Mouse (Mus musculus) layer of hippocampus, postnatal 25 days (tissue): ENCODE measurements at regions not wholly inside any gene's neighbourhood (a gene's known extent, or its start where the extent isn't known, plus 50 kb on each side); places are given as distances from the start of the nearest gene placed in this dataset.
"Not testable (repeated sequence)": the region's sequence is repeated elsewhere in the genome, so short reads cannot be mapped to it uniquely, and the experiment has no call there.

Experiments used
- DNase-seq, 2 experiments: peaks; one replicate each; pipeline ENCODE4 v3.0.0; 2022; ENCODE audit warnings: mixed read lengths in 2 of 2, low spot score in 1 of 2; ENCODE audit errors: extremely low spot score in 1 of 2

DNA sequence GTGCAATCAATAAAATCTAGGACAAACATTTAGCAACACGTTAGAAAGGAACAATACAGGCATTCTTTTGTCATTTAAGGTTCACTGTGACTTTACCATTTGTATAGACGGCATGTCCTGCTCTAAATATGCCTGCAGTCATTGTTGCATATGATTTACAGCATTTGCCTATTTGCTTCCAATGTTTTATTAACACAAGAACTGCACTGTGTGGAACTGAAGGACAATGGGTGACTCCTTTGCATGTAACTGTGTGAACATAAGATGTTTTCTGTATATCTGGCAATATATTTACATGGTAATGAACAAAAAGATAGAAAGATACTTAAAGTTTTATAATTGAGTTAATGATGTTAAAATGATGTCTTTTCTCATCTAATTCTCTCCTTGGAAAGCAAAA lies 57.1 kb downstream of the Pou4f1 start:
- DNase-seq = no peak

DNA sequence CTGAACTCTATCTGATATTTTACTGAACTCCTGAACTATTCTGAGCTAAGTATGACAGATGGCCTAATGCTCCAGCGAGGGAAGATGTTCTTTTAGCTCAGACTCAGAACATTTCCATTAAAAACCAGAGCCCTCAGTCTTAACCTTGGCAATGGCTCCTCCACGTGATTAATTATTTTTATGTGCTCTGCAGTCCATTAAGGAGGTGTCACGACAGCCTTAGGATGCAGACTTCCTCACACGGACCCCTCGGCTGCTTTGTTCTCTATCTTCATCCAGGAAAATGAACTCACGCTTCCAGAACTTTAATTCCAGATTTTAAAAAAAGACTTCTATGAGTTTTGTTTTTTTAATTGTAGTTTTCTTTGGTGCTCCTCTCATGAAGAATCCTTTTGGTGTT lies 57.5 kb downstream of the Pou4f1 start:
- no peak for DNase-seq

DNA sequence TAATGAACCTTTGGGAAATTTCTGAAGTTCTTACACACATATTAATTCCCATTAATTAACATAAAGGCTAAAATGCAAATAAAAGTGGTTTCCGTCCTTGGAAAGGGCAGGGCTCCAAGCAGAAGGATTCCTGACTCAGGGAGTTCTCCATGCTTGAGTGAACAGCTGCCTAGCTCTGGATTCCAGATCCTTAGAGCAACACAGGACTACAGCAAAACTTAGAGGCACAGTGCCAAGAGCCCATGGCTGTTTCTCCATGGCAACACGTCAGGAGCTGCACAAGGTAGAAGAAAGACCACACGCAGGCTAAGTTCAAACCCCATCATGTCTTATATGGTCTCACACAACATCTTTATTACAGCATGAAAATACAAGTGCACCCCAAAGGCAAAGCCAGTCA lies 61.7 kb downstream of the Pou4f1 start:
- no peak for DNase-seq

DNA sequence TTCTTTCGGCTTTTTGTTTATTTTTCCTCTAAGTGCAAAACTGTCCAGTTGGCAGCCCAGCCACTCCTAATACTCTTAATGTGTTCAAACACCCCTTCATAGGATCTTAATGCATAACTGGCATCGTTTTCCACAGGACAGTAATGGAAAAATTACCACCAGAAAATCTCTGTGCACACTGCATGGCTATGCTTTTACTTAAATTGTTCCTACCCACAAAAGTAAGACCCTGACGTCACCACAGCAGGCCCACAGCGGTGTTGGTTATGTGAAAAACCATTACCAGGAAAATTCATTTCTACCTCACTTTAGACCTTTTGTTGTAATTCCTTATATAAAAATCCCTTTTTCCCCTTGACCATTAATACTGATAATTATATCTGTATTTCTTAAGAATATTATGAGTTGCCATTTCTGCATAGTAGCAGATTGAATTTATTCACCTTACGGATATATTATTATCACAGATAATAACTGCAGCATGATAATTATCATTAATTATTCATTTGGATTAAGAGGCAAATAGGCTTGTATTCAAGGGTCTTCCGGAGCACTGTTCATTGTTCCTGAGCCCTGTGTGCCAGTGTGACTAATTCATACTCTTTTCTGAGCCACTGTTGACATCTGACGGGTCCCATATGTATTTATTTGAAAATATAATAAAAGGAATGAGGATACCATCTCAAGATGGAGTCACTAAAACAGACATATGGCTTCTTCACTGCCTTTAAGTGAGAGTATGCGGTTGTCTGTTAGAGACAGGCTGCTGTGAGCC lies 78.3 kb downstream of the Pou4f1 start:
- DNase-seq = no peak

DNA sequence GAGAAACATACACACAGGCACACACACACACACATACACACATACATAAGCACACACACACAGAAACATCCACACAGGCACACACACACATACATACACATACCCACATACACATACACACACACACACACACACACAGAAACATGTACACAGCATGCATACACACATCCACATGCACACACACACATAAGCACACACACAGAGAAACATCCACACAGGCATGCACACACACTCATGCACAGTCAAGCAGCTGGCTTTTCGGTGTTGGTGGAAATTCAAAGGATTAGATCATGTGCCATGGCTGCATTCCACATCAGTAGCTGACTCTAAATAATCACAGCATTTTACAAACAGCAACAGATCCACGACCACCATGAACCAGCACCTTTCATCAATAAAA lies 78.9 kb downstream of the Pou4f1 start:
- no peak for DNase-seq

DNA sequence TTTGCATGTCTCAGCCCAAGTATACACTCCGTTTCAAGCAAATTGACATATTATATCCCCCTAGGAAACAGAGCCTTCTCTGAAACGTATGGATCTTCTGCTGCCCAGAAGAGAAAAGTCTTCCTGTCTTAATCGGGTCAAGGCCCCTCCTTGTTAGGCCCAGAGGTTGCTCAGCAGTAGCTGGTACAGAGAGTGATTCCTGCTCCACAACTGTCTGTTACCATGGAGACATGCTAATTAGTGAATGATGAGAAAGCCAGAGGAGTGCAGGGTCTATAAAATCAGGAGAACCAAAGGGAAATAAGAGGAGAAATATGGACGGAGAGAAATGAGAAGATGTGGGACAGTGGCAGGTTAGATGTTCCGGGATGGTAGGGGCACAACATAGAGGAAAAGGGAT lies 86.8 kb downstream of the Pou4f1 start:
- no peak for DNase-seq

DNA sequence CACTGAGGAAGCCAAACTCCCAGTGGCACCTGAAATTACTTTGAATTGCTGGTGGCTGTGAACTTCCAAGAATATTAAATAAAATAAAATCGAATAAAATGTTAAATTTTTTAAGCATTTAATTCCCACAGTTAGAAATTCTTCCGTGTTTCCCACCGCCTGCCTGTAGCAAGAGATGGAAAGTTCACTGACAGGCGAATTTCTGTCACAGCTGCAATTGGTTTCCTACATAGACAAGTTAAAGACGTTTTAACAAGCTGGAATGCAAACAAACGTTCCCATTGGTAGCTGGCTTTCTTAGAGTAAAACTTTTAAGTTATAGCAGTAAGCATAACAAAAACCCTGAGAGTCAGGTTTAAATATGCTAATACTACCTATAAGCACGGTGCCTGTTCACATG lies 95.0 kb downstream of the Pou4f1 start:
- DNase-seq = no peak

DNA sequence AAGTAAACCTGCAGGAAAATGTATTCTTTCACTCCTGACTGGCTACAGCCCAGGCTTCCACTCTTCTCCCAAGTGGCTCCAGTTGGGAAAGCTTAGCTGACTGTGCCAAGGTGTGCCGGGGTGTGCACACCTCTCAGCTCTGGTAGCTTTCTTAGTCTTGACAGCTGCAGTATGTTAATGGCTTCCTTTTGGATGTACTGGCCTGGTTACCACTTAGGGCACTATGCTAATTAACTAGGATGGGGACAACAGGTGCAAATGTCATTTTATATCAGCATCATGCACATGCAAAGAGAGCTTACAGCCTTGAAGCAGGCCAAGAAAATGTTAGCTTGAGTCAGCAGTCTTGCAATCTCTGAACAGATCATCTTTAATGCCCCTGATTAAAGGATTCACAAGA lies 111.2 kb downstream of the Pou4f1 start:
- no peak for DNase-seq

DNA sequence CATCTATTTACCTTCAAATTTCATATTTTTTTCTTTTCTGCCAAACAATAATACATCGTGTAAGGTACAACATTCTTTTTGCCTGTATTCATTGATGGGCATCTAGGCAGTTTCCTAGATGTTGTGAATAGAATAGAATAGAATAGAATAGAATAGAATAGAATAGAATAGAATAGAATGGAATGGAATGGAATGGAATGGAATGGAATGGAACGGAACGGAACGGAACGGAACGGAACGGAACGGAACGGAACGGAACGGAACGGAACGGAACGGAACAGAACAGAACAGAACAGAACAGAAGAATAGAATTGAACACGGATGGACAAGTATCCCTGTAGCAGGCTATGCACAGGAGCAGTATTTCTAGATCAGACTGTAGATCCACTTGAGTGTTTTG lies 131.0 kb downstream of the Pou4f1 start:
- not testable (repeated sequence) for DNase-seq

DNA sequence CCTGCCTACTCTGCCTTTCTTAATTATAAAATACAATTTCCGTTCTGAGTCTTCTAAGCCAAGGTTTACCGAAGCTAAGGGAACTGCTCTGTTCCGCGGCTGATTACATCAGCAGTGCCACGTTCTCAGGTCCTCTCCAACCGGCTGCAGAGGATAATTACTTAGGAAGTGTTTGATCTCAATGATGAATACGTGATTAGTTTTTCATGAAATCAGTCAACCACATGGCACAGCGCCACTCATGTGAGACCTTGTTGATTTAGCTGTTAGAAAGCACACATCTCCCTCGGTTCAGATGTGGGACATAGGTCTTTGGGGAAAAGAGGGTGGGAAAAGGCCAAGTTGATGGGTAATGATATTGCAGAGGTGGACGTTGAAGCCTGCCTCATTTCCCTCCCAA lies 141.7 kb downstream of the Pou4f1 start:
- DNase-seq = no peak

DNA sequence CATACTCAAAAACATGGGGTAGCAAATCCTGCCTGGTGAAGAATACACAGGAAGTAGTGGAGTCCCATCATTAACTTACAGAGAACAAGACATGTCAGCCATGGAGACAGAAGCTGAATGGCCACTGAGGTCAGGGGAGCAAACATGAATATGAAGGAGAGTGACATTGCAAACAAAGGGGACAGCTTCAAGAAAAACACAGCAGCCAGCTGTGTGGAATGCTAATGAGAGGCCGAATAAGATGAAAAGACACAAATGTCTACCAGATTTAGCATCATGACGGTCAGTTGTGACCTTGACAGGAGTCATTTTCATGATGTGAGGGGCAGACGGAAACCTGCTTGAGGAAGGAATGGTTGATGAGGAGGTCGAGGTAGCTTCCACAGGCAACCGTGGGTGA lies 167.7 kb downstream of the Pou4f1 start:
- no peak for DNase-seq

DNA sequence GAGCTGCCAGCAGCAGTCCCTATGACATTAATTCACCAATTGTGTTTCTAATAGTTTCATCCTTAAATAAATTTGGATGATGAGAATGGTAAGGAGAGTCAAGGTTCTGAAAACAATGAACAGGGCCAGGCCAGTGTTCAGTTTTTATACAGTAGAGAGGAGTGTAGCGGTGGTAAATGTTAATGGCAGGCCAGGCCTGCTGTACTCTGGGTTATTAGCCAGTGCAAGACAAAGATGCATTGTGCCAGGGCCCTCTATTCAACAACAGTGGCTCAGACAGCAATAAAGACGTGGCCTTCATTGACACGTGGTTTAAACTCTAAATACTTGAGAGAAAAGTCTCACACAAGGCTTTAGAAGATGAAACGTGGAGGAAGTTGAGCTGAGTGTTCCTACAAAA lies 169.5 kb downstream of the Pou4f1 start:
- no peak for DNase-seq

DNA sequence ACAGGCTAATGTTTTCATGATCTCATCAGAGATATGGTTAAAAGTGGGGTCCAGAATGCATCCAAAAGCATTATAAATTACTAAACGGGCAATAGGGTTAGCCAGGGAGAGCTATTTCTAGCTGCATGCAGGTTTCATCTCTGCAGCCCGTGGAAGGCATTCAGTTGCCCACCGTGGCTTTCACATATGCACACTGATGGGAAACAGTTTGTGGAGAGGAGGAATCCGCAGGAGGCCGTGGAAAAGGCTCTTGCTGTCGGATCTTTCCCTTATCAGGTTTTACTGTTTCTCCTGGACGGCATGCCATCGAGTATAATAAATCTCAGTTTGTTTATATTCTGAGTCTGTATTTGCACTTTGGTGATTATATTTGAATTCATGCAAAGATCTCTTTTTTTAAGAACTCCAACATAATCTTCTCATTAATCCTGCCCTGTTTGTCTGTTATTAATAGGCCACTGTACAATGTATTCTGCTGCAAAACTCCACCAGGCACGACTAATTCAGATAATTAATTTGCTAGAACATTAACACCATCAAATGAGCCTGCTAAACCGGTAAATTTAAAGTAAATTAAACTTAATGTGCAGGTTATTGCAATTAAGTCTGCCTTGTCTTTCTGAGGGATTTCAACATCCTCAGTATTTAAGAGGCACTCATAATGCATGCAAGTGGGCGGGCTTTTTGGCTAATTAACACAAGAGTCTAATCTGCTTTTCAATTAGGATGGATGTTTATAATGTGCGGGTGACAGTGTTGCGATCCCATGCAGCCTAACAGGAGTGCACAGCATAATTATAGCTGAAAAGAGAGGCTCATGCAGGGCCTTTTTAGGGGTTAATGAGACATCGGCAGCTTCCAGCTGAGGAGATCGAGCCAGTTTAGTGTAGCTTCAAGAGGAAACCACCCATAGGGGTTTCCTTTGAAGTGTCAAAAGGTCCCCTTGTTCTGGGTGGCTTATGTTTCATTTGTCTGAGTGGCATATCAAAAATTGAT lies 170.2 kb downstream of the Pou4f1 start:
- DNase-seq = no peak

DNA sequence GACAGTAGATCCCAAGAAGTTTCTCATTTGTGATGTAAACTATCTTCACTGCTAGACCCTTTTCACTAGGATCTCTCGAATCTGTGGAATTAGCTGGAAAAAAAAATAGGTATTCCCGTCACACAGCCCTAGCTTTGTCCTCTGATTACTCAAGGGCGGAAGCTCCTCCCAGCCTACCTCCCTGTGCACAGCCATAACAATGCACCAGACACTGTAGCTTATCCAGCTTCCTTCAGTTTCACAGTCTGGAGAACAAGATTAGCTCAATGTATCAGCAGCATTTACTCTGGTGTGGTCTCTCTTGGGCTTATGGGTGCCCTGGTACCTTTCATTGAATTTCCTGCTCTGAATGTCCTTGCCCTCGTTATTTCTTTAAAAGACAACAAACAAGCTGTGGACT lies 174.0 kb downstream of the Pou4f1 start:
- DNase-seq = no peak

DNA sequence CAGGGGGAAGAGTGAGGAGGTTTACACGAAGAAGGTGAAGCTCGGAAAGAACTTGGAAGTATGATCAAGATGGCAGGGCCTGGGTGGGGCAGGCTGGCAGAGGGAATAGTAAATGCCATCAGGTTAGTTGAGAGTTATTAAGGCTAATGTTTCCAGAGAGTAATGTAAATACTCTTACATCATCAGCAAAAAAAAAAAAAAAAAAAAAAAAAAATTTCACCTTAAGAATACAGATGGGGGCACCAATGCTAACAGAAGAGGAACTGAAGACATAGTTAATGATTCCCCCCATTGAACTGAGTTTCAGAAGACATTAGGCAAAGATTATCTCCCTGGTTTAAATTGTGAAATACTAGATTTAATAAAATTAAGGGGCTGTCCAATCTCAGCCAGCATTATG lies 174.7 kb downstream of the Pou4f1 start:
- DNase-seq = no peak

DNA sequence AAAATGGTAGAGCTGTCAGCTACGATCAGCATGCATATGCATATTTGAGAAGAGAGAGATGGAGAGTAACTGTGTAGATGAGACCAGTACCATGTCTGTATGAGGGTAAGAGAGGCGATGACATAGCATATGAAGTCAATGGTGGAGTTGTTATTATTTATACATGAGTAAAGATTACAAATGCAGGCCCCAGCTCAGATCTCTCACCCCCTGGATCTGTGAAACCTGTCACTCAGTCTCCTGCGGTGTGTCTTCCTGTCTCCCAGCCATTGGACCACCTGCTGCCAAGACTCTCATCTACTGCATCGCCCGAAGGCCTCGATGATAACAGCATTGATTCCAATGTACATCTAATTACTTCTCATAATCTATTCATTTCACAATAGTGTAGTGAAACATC lies 187.4 kb downstream of the Pou4f1 start:
- DNase-seq = no peak

DNA sequence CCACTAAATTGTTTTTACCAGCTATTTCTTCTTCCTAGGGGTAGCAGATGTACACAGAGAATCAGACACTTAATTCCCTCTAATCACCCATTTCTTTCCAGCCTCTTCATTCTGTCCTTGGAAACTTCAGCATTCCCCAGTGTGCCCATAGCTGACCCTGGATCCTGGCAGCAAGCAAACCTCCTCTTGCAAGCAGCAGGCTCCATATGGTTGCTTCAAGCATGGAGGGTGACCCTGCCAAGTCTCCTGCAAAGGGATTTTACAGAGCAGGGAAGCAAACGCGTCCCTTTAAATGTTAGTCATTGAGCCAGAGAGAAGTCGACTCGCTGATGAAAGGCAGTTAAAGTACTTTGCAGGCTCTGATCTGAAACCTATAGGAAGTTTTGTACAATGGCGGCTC lies 187.9 kb downstream of the Pou4f1 start:
- no peak for DNase-seq

DNA sequence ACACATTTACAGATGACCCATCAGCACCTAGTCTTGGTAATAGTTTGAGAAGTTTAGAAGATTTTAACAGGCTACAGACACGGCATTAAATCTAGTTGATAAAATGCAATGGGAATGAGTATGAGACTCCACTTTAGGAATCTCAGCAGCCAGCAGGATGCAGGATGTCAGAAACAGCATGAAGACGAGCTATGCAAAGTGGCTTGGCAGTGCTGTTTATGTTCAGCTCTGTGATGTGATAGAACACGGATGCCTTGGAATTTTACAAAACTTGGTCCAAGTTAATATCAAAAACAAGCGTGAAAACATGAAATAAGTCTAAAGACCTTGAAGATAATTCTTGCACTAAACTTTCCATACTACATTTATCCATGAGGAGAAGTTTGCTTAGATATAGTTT lies 193.0 kb downstream of the Pou4f1 start:
- DNase-seq = no peak

DNA sequence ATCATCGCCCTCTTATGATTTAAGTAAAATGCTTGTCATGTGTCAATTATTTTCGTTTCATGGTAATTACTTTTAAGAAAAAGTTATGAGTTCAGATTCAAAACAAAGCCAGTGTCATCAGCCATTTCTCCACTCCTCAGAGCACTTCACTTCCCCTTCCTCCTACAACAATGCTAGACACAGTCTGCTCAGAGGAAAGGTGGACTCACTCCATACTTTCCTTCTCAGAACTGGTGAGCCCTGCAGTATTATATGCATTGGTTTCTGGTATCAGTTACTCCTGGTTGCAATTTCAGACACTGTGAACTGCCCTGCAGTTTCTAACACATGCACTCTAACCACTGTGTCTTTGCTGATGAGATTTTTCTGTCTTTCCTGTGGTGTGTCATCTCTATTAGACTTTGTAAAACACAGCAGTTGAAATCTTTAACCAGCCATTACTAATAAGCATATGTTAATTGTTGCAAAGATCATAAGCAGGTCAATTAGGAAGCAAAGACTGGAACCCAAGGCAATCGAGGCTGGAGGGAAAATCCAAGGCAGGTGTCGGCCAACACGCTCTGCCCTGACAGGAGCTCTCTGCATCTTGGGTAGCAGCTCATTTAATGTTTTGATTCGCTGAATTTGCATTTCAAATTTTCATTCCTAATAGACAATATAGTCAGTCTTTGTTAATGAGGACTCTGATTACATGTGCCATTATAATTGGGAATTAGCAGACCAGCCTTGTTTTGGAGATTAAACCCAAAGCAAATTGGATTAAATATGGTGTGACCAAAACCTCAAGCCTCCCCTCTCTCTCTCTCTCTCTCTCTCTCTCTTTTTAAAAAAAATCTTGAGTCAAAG lies 202.7 kb downstream of the Pou4f1 start:
- no peak for DNase-seq

DNA sequence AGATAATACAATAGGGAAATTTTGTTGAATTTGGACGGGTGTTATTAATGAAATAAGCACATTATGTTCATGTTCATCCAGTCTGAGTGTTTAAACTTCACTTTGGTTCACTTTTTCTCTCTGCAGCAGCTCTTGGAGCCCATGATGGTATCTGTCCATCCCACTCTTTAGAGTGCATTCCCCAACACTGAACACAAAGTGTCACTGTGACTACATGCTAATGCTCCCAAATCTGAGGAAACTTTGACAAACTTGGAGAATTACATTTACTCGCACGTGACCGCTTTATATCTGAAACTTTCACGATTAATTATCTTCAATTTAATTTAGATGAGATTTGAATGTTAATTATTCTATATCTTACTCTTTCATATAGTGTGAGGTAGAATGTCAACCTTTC lies 250.8 kb downstream of the Pou4f1 start:
- DNase-seq = no peak

DNA sequence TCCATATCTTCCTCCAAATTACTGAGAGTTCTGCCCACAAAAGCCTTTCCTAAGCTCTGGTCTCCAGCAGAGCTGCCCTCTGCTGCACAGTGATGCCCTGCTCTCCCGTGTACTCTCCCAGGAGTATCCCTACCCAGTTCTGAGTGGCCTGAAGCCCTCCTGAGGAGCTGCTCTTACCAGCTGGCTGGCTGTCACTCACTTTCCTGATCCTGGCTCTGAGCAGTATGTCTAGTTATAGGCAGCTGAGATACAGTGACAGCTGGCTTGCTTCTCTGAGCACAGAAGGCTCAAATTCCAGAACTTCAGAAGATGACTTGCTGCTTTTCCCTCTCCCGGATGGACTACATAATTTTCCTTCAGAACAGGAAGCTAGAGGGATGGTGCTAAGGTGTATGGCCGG lies 257.1 kb downstream of the Pou4f1 start:
- DNase-seq = no peak
